Mouse (Mus musculus): ENCODE data around the gene Ivl. TPM values are rescaled to one million over a fixed set of nuclear protein-coding genes. Genes with fewer than 3 reads are reported as not detected.

The Ivl gene
- total and polyA plus RNA-seq, 3 experiments: 0.04 to 0.44 (median 0.30) TPM

DNA sequence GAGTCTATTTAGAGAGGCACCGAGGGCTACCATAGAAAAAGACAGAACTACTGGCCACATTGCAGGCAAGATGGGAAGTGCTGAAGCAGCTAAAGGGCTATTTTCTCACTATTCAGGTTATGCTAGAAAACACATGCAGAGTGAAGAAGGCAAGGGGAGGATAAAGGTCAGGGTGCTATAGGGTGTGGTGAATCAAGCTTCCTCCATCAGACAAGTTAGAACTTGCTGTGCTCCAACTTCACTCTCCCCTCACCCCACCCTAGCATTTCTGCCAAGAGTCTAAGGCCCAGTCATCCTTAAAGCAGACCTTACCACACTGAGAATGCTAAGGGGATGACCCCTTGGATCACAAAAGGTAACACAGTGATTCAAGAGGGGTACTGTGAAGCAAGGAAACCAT, 6.0 kb upstream of the Ivl start:
- Histone ChIP-seq H3K4me3 (replicated peaks in 1 of 3; ENCODE audit: low read depth in 2 of 3, low read length in 2 of 3, poor library complexity in 1 of 3) (no peak overlapping the region), H3K36me3 (replicated peaks in 1 of 2; ENCODE audit: control insufficient read depth in 1 of 2, insufficient read depth in 1 of 2, low read length in 1 of 2) (no peaks in the 10 kb centered on the region), H3K4me2 (ENCODE audit: insufficient read depth, low read depth, poor library complexity, severe bottlenecking) (no peak overlapping the region), H3K9ac (ENCODE audit: insufficient read depth, low read depth) (no peak overlapping the region), H3K27me3 (replicated peaks) (no peaks in the 10 kb centered on the region), H3K9me3 (replicated peaks; ENCODE audit: low read length) (no peaks in the 10 kb centered on the region), H3K79me2 (replicated peaks; ENCODE audit: control insufficient read depth, extremely low read depth, insufficient read depth, poor library complexity, severe bottlenecking) (no peaks in the 10 kb centered on the region), H3K27ac (ENCODE audit: insufficient read depth, low read depth) (no peak overlapping the region), H3K4me1 (ENCODE audit: control insufficient read depth in 1 of 2, insufficient read depth in 2 of 2) (no peaks in the 10 kb centered on the region)
- in situ Hi-C loops (cut with MboI; ENCODE audit: low pct_ligation_motif_present, low pct_unique_long_range_greater_than_20kb, low sequenced_read_pairs): no loop called here
- no peak for DNase-seq (ENCODE audit: extremely low read depth)
- TF ChIP-seq BHLHE40 (IDR thresholded peaks at IDR 0.05; ENCODE audit: low read depth, low read length): no peak
- TF ChIP-seq NELFE (IDR thresholded peaks at IDR 0.05; ENCODE audit: low read depth, low read length): no peak
- no peak for TF ChIP-seq POLR2A (IDR thresholded peaks at IDR 0.05; ENCODE audit: low read depth, low read length)
- no peak for TF ChIP-seq TCF12 (IDR thresholded peaks at IDR 0.05; ENCODE audit: low read depth, low read length)
- TF ChIP-seq JUND (conservative IDR thresholded peaks at IDR 0.05; ENCODE audit: low read depth, low read length): no peak
- no peak for TF ChIP-seq MAFK (IDR thresholded peaks at IDR 0.05; ENCODE audit: insufficient replicate concordance, low read length)
- no peak for TF ChIP-seq RCOR1 (conservative IDR thresholded peaks at IDR 0.05; ENCODE audit: low read depth, low read length)
- no peak for TF ChIP-seq CTCF (conservative IDR thresholded peaks at IDR 0.05 in 1 of 2, IDR thresholded peaks at IDR 0.05 in 1 of 2; ENCODE audit: low read depth in 2 of 2, low read length in 2 of 2)
- no peak for TF ChIP-seq CHD1 (IDR thresholded peaks at IDR 0.05; ENCODE audit: low read depth, low read length)
- TF ChIP-seq MEF2A (IDR thresholded peaks at IDR 0.05; ENCODE audit: borderline replicate concordance, low read depth, low read length): no peak
- no peak for TF ChIP-seq USF2 (conservative IDR thresholded peaks at IDR 0.05; ENCODE audit: low read depth, low read length)
- no peak for TF ChIP-seq ZC3H11A (IDR thresholded peaks at IDR 0.05; ENCODE audit: low read depth, low read length)
- no peak for TF ChIP-seq UBTF (IDR thresholded peaks at IDR 0.05; ENCODE audit: low read depth, low read length)
- TF ChIP-seq MYC (IDR thresholded peaks at IDR 0.05; ENCODE audit: low read depth, low read length): no peak
- no peak for TF ChIP-seq GABPA (IDR thresholded peaks at IDR 0.05; ENCODE audit: insufficient replicate concordance, low read depth, low read length)
- no peak for TF ChIP-seq ELF1 (IDR thresholded peaks at IDR 0.05; ENCODE audit: low read depth, low read length)
- TF ChIP-seq ZMIZ1 (IDR thresholded peaks at IDR 0.05; ENCODE audit: low read depth, low read length): no peak
- no peak for TF ChIP-seq MXI1 (IDR thresholded peaks at IDR 0.05; ENCODE audit: low read depth, low read length)
- no peak for TF ChIP-seq MAX (IDR thresholded peaks at IDR 0.05; ENCODE audit: low read length)
- no peak for TF ChIP-seq EP300 (IDR thresholded peaks at IDR 0.05; ENCODE audit: low read length)
- dilution Hi-C loops (cut with MboI; ENCODE audit: extremely low pct_ligation_motif_present, extremely low pct_unique_long_range_greater_than_20kb, low sequenced_read_pairs): no loop called here

DNA sequence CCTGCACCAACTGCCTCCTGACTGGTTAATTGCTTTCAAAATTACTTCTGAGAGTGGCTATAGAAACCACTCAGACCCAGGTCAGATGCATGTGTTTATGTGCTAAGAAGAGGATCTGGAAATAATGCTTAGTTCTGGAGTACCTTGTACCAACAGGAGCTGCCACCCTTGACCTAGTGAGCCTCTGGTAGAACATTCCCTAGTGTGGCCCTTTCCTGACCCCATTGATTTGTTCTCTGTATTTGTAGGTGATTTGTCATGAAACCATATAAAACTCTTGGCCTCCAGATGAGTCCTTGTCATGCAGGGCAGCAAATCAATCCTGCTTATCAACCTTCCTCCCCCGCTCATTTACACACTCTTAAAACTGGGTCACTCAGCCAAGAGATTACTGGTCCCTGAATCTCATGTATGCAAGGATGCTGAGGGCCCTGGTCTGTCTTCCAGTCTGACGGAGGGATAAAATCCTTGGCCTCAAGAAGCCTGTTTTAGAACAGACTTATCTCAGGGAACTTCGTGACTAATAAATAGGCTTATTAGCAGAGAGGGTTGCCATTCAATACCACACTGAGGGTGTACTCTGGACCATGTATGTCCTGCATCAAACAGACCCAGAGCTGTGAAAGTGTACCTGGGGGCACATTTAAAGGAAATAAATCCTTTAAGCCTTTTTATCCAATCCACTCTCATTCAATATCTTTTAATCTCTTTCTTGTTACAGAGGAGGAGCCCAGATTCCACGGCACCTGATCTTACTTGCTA, 5.3 kb upstream of the Ivl start:
- Histone ChIP-seq H3K27me3 (replicated peaks) (no peaks in the 10 kb centered on the region), H3K36me3 (replicated peaks in 1 of 2; ENCODE audit: control insufficient read depth in 1 of 2, insufficient read depth in 1 of 2, low read length in 1 of 2) (no peaks in the 10 kb centered on the region), H3K9ac (ENCODE audit: insufficient read depth, low read depth) (no peak overlapping the region), H3K4me1 (ENCODE audit: control insufficient read depth in 1 of 2, insufficient read depth in 2 of 2) (peaks cover 0 to 4% of the 10 kb centered on the region in 2 experiments; a peak in 1 of 4 replicates), H3K9me3 (replicated peaks; ENCODE audit: low read length) (no peaks in the 10 kb centered on the region), H3K79me2 (replicated peaks; ENCODE audit: control insufficient read depth, extremely low read depth, insufficient read depth, poor library complexity, severe bottlenecking) (no peaks in the 10 kb centered on the region), H3K4me3 (replicated peaks in 1 of 3; ENCODE audit: low read depth in 2 of 3, low read length in 2 of 3, poor library complexity in 1 of 3) (no peak overlapping the region), H3K4me2 (ENCODE audit: insufficient read depth, low read depth, poor library complexity, severe bottlenecking) (no peak overlapping the region), H3K27ac (ENCODE audit: insufficient read depth, low read depth) (no peak overlapping the region)
- dilution Hi-C loops (cut with MboI; ENCODE audit: extremely low pct_ligation_motif_present, extremely low pct_unique_long_range_greater_than_20kb, low sequenced_read_pairs) (no loop called here), in situ Hi-C loops (cut with MboI; ENCODE audit: low pct_ligation_motif_present, low pct_unique_long_range_greater_than_20kb, low sequenced_read_pairs) (no loop called here)
- no peak for DNase-seq (ENCODE audit: extremely low read depth)
- no peak for TF ChIP-seq UBTF (IDR thresholded peaks at IDR 0.05; ENCODE audit: low read depth, low read length)
- no peak for TF ChIP-seq ELF1 (IDR thresholded peaks at IDR 0.05; ENCODE audit: low read depth, low read length)
- TF ChIP-seq TCF12 (IDR thresholded peaks at IDR 0.05; ENCODE audit: low read depth, low read length): no peak

Data from CH12.LX (cell line).